Mouse (Mus musculus) CH12.LX (cell line): ENCODE data around the gene Abhd11. TPM values are rescaled to one million over a fixed set of nuclear protein-coding genes. Genes with fewer than 3 reads are reported as not detected.

Experiments
- DNase-seq: peaks from one replicate; pipeline ENCODE4 v3.0.0-alpha.2; 2013; ENCODE audit errors: extremely low read depth
- H3K27ac ChIP-seq: 2 replicates; pipeline ENCODE4 v1.5.1; 2012; ENCODE audit warnings: low read depth, mild to moderate bottlenecking, control low read depth, moderate library complexity; ENCODE audit not compliant: insufficient read depth
- H3K27me3 ChIP-seq: replicated peaks from 2 replicates; pipeline ENCODE3; 2012; ENCODE audit warnings: inconsistent platforms
- H3K36me3 ChIP-seq, 2 experiments: replicated peaks in 1 of 2; 2 replicates each; pipeline versions ENCODE3 to v1.6.1; 2012; ENCODE audit warnings: inconsistent platforms in 1 of 2, low read length in 1 of 2, mild to moderate bottlenecking in 1 of 2, mixed read lengths in 1 of 2, moderate library complexity in 1 of 2; ENCODE audit not compliant: control insufficient read depth in 1 of 2, insufficient read depth in 1 of 2
- H3K4me1 ChIP-seq, 2 experiments: 2 replicates each; pipeline ENCODE4 v1.6.1; 2012; ENCODE audit warnings: inconsistent platforms in 1 of 2, moderate library complexity in 1 of 2; ENCODE audit not compliant: insufficient read depth in 2 of 2, control insufficient read depth in 1 of 2
- H3K4me2 ChIP-seq: 2 replicates; pipeline ENCODE4 v1.6.1; 2012; ENCODE audit warnings: low read depth, mild to moderate bottlenecking, control low read depth; ENCODE audit not compliant: poor library complexity, insufficient read depth, severe bottlenecking
- H3K4me3 ChIP-seq, 3 experiments: fragments of 150-350 bp in 1 of 3; sonication (generic) in 1 of 3; replicated peaks in 1 of 3; 2 replicates each; pipeline versions ENCODE3 to v1.5.1; 2011 to 2012; ENCODE audit warnings: low read depth in 2 of 3, low read length in 2 of 3, mild to moderate bottlenecking in 2 of 3, moderate library complexity in 2 of 3, control low read depth in 1 of 3, improper control_type of control experiment in 1 of 3, inconsistent platforms in 1 of 3, mixed read lengths in 1 of 3; ENCODE audit not compliant: poor library complexity in 1 of 3
- H3K79me2 ChIP-seq: replicated peaks from 2 replicates; pipeline ENCODE4 v1.6.1; 2012; ENCODE audit warnings: mild to moderate bottlenecking, moderate library complexity; ENCODE audit not compliant: control insufficient read depth, poor library complexity, insufficient read depth, severe bottlenecking; ENCODE audit errors: extremely low read depth
- H3K9ac ChIP-seq: 2 replicates; pipeline ENCODE4 v1.6.1; 2012; ENCODE audit warnings: low read depth, mild to moderate bottlenecking, control low read depth, moderate library complexity; ENCODE audit not compliant: insufficient read depth
- H3K9me3 ChIP-seq: replicated peaks from 2 replicates; pipeline ENCODE3; 2012; ENCODE audit warnings: low read length, inconsistent platforms, mixed read lengths
- BHLHE40 ChIP-seq: IDR thresholded peaks from 2 replicates; pipeline ENCODE4 v1.6.1; 2011; ENCODE audit warnings: mild to moderate bottlenecking, low read depth, low read length, improper control_type of control experiment
- CHD2 ChIP-seq: IDR thresholded peaks from 2 replicates; pipeline ENCODE4 v1.6.1; 2011; ENCODE audit warnings: low read length, improper control_type of control experiment
- E2F4 ChIP-seq: IDR thresholded peaks from 2 replicates; pipeline ENCODE4 v1.6.1; 2011; ENCODE audit warnings: low read depth, low read length, improper control_type of control experiment; ENCODE audit not compliant: insufficient replicate concordance
- EP300 ChIP-seq: IDR thresholded peaks from 2 replicates; pipeline ENCODE4 v1.6.1; 2011; ENCODE audit warnings: low read length, improper control_type of control experiment
- GABPA ChIP-seq: IDR thresholded peaks from 2 replicates; pipeline ENCODE4 v1.6.1; 2012; ENCODE audit warnings: low read depth, low read length, improper control_type of control experiment, inconsistent platforms; ENCODE audit not compliant: insufficient replicate concordance
- IRF4 ChIP-seq: IDR thresholded peaks from 2 replicates; pipeline ENCODE4 v1.6.1; 2014; ENCODE audit warnings: low read depth, mild to moderate bottlenecking, inconsistent platforms, low read length, improper control_type of control experiment
- JUN ChIP-seq: IDR thresholded peaks from 2 replicates; pipeline ENCODE4 v1.6.1; 2011; ENCODE audit warnings: low read depth, mild to moderate bottlenecking, low read length, improper control_type of control experiment, moderate library complexity; ENCODE audit not compliant: insufficient read depth
- JUND ChIP-seq: conservative IDR thresholded peaks from 2 replicates; pipeline ENCODE4 v1.6.1; 2011; ENCODE audit warnings: low read depth, low read length, improper control_type of control experiment
- MAFK ChIP-seq: IDR thresholded peaks from 2 replicates; pipeline ENCODE4 v1.6.1; 2011; ENCODE audit warnings: low read length, improper control_type of control experiment; ENCODE audit not compliant: insufficient replicate concordance
- MAZ ChIP-seq: IDR thresholded peaks from 2 replicates; pipeline ENCODE4 v1.6.1; 2012; ENCODE audit warnings: low read depth, mild to moderate bottlenecking, inconsistent platforms, low read length, improper control_type of control experiment, moderate library complexity
- MEF2A ChIP-seq: IDR thresholded peaks from 2 replicates; pipeline ENCODE4 v1.6.1; 2014; ENCODE audit warnings: low read depth, mild to moderate bottlenecking, inconsistent platforms, low read length, improper control_type of control experiment, borderline replicate concordance
- MXI1 ChIP-seq: IDR thresholded peaks from 2 replicates; pipeline ENCODE4 v1.6.1; 2011; ENCODE audit warnings: mild to moderate bottlenecking, low read depth, low read length, improper control_type of control experiment
- NELFE ChIP-seq: IDR thresholded peaks from 2 replicates; pipeline ENCODE4 v1.6.1; 2011; ENCODE audit warnings: low read depth, low read length, improper control_type of control experiment
- NRF1 ChIP-seq: IDR thresholded peaks from 2 replicates; pipeline ENCODE4 v1.6.1; 2014; ENCODE audit warnings: low read depth, mild to moderate bottlenecking, inconsistent platforms, low read length, improper control_type of control experiment, moderate library complexity
- RAD21 ChIP-seq: IDR thresholded peaks from 2 replicates; pipeline ENCODE4 v1.6.1; 2011; ENCODE audit warnings: low read depth, mild to moderate bottlenecking, low read length, improper control_type of control experiment, moderate library complexity
- RCOR1 ChIP-seq: conservative IDR thresholded peaks from 2 replicates; pipeline ENCODE4 v1.6.1; 2012; ENCODE audit warnings: low read depth, mild to moderate bottlenecking, inconsistent platforms, low read length, improper control_type of control experiment
- USF2 ChIP-seq: conservative IDR thresholded peaks from 2 replicates; pipeline ENCODE4 v1.6.1; 2011; ENCODE audit warnings: low read depth, low read length, improper control_type of control experiment
- ZMIZ1 ChIP-seq: IDR thresholded peaks from 2 replicates; pipeline ENCODE4 v1.6.1; 2012; ENCODE audit warnings: low read depth, mild to moderate bottlenecking, inconsistent platforms, low read length, improper control_type of control experiment
- dilution Hi-C: fragments of 300-500 bp; cut with MboI; formaldehyde crosslinking; loops from 2 replicates; pipeline ENCODE4 v1.14.3; 2020; ENCODE audit warnings: low sequenced_read_pairs; ENCODE audit not compliant: extremely low pct_unique_long_range_greater_than_20kb, extremely low pct_ligation_motif_present
- in situ Hi-C: fragments of 300-500 bp; cut with MboI; formaldehyde crosslinking; loops from 3 replicates; pipeline ENCODE4 v1.14.3; 2019; ENCODE audit warnings: low sequenced_read_pairs, low pct_ligation_motif_present, low pct_unique_long_range_greater_than_20kb, mixed read lengths
- polyA plus RNA-seq: library from polyadenylated mRNA; unstranded; fragments of >175 nt; gene quantifications from 2 replicates; pipeline ENCODE4 v1.2.1, GENCODE M21; 2012; ENCODE audit warnings: low read depth; ENCODE audit not compliant: insufficient read length
- total RNA-seq, 2 experiments: library from RNA; depleted of rRNA; stranded (reverse); fragments of 300-350 nt in 1 of 2; fragments of >200 nt in 1 of 2; gene quantifications; 2 replicates each; pipeline ENCODE4 v1.2.3; 2012 to 2014

The Abhd11 gene
- total and polyA plus RNA-seq, 3 experiments, result 32.1 to 36.6 (median 36.0) TPM

- no peak for TF ChIP-seq MEF2A
- TF ChIP-seq NRF1, result no peak
- TF ChIP-seq JUN, result no peak
- TF ChIP-seq JUND, result no peak
- no peak for TF ChIP-seq MAZ
- TF ChIP-seq CHD2, result no peak
- TF ChIP-seq IRF4, result peak; percentile 46; the same call in 1 of the 2 replicates
- TF ChIP-seq EP300, result no peak
- TF ChIP-seq NELFE, result no peak
- TF ChIP-seq MXI1, result no peak
- TF ChIP-seq RAD21, result peak; percentile 6
- no peak for TF ChIP-seq MAFK
- TF ChIP-seq RCOR1, result no peak
- no peak for TF ChIP-seq ZMIZ1
- peak; percentile 83 for TF ChIP-seq USF2
Observed at GRCm38 (mm10) chr5:135001309-135001708, 7.6 kb upstream of the Abhd11 start (continued).

- H3K9me3 ChIP-seq, result no peaks in the 10 kb centered on the region
- no peak overlapping the region for H3K4me2 ChIP-seq
- H3K79me2 ChIP-seq, result no peaks in the 10 kb centered on the region
- TF ChIP-seq BHLHE40, result no peak
- no peak for TF ChIP-seq GABPA
- TF ChIP-seq EP300, result no peak
- TF ChIP-seq E2F4, result no peak
- TF ChIP-seq ZMIZ1, result no peak
- peaks cover 4 to 8% of the 10 kb centered on the region in 2 experiments for H3K4me1 ChIP-seq
- in situ Hi-C loops (no loop called here), dilution Hi-C loops (no loop called here)
- H3K4me3 ChIP-seq, result no peak overlapping the region
- no peak overlapping the region for H3K27ac ChIP-seq
- DNase-seq, result no peak
- H3K27me3 ChIP-seq, result peaks cover 58% of the 10 kb centered on the region
- H3K36me3 ChIP-seq, result no peaks in the 10 kb centered on the region
- no peak overlapping the region for H3K9ac ChIP-seq
Observed at GRCm38 (mm10) chr5:135002151-135002550, 6.8 kb upstream of the Abhd11 start.
